Mouse (Mus musculus): ENCODE data around the gene Pid1. TPM values are rescaled to one million over a fixed set of nuclear protein-coding genes. Genes with fewer than 3 reads are reported as not detected.

The Pid1 gene
- polyA plus RNA-seq, 1 experiment from 2014 or later = 49.9 TPM

DNA sequence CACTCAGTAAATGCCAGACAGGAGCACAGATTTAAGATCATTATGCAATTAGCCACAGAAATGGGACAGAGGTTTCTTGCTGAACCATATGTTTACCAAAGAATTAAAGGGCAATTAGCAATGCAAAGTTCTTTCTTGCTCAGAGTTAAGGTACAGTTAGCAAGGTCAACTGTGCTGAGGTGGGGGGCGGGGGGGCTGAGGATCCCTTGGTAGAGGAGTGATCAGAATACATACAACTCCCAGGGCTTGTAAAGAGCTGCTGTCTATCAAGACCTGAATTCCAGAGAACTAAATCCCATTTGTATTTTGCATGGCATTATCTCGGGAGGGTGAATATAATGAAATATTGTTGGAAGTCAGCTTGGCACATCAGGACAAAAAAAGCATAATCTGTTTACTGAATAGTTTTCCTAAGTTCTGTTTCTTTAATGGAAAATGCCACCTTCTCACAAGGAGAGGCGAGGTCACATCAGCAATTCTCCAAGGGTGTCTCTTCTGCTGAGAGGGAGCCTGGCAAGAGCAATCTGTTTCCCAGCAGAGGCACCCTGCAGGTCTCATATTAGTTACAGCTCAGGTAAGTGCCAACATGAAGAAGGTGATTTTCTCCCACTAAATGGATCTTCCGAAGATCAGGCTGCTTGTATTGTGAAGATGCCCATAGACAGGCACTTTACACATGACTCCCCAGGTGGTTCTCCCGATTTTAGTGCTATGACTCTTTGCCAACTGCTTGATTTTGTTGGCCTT lies 306.9 kb downstream of the Pid1 start:
- WGBS = 66% methylated on average over 5 of the region's 5 CpGs
- H3K4me1 ChIP-seq = peaks cover 11% of the 10 kb centered on the region
- H3K27ac ChIP-seq = no peak overlapping the region
- H3K9me3 ChIP-seq = no peaks in the 10 kb centered on the region
- no peak overlapping the region for H3K4me2 ChIP-seq
- H3K4me3 ChIP-seq (replicated peaks) = no peak overlapping the region
- H3K36me3 ChIP-seq (replicated peaks) = no peaks in the 10 kb centered on the region
- H3K27me3 ChIP-seq = no peaks in the 10 kb centered on the region
- no peak overlapping the region for H3K9ac ChIP-seq
- ATAC-seq (ENCODE audit: low FRiP score) = no peak

DNA sequence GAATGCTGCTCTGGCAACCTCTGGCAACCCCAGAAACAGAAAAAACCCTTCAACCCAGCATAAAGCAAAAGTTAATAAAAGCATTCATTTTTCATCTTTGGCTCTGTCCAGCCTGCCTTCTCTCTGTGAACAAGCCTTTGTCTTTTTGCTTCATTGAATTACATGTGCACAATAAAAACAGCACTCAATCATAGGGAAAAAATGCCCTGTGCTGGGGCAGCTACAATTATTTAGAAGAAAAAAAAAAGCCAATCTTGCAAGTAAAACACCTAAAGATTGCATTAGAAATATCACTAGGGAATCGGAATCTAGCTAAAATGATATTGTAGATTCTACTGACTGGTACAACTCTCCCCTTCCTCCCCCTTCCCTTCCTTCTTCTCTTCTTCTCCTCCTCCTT lies 307.7 kb downstream of the Pid1 start:
- Histone ChIP-seq H3K4me3 (replicated peaks) (no peak overlapping the region), H3K36me3 (replicated peaks) (no peaks in the 10 kb centered on the region), H3K9ac (no peak overlapping the region), H3K9me3 (no peaks in the 10 kb centered on the region), H3K4me2 (no peak overlapping the region), H3K27ac (no peak overlapping the region), H3K27me3 (no peaks in the 10 kb centered on the region), H3K4me1 (peaks cover 11% of the 10 kb centered on the region)
- 73% methylated on average over 1 of the region's 1 CpGs for WGBS
- no peak for ATAC-seq (ENCODE audit: low FRiP score)

DNA sequence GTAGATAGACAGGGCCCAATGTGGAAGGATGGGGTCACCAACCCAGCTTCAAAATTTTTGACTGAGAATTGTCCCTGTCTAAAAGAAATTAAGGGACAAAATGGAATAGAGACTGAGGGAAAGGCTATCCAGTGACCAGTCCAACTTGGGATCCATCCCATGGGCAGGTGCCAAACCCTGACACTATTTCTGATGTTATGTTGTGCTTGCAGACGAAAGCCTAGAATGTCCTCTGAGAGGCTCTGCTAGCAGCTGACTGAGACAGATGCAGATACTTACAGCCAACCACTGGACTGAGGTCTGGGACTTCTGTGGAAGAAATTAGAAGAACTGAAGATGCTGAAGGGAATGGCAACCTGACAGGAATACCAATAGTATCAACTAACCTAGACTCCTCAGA lies 338.2 kb downstream of the Pid1 start:
- H3K27me3 ChIP-seq = no peaks in the 10 kb centered on the region
- WGBS = 85% methylated on average over 1 of the region's 1 CpGs
- no peak overlapping the region for H3K4me2 ChIP-seq
- no peak for ATAC-seq (ENCODE audit: low FRiP score)
- H3K4me1 ChIP-seq = no peaks in the 10 kb centered on the region
- no peaks in the 10 kb centered on the region for H3K9me3 ChIP-seq
- H3K36me3 ChIP-seq (replicated peaks) = no peaks in the 10 kb centered on the region
- H3K9ac ChIP-seq = no peak overlapping the region
- no peak overlapping the region for H3K4me3 ChIP-seq (replicated peaks)
- H3K27ac ChIP-seq = no peak overlapping the region

DNA sequence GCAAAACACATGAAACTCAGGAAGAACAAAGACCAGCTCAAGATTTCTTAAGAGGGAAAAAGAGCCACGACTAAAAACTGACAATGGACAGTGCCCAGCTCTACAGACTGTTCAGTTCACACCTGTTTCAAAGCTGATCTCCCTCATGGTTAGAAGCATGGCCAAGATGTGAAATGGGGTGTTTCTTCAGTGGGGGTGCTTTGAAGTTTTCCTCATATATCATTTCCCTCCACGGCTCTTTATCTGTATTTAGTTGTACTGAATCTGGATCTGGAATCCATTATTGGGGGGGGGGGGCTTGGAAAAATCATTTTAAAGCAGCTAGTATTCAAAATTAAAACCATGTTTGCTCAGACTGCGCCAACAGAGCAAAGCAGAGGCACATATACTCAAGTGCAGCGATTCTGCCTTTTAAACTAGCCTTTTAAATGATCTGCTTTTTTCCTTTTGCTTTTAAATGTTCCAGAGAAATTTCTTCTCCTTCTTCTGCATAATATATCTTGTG lies 351.1 kb downstream of the Pid1 start:
- no peaks in the 10 kb centered on the region for H3K4me1 ChIP-seq
- H3K27ac ChIP-seq = no peak overlapping the region
- no peaks in the 10 kb centered on the region for H3K36me3 ChIP-seq (replicated peaks)
- H3K9ac ChIP-seq = no peak overlapping the region
- no peak overlapping the region for H3K4me2 ChIP-seq
- no peaks in the 10 kb centered on the region for H3K27me3 ChIP-seq
- no peaks in the 10 kb centered on the region for H3K9me3 ChIP-seq
- no peak for ATAC-seq (ENCODE audit: low FRiP score)
- 84% methylated on average over 4 of the region's 4 CpGs for WGBS
- no peak overlapping the region for H3K4me3 ChIP-seq (replicated peaks)

DNA sequence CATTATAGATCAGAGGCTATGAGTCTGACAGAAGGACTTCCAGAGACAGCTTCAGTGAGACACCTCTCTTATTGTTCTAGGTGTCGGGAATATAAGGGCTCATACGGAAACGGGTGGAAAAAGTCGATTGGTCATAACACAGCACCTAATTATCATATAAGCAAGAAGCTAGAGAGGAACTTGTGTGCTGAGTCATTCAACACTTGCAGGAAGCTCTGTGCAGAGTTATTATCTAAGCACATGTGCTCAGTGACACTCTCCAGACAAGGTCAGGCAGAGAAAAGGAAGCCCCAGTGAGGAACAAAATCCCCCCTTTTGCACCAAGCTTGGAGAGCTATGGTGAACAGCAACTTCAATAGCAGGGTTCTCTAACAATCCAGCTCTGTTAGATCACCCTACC lies 361.4 kb downstream of the Pid1 start:
- Histone ChIP-seq H3K27ac (no peak overlapping the region), H3K9ac (no peak overlapping the region), H3K36me3 (replicated peaks) (no peaks in the 10 kb centered on the region), H3K4me2 (no peak overlapping the region), H3K27me3 (no peaks in the 10 kb centered on the region), H3K9me3 (no peaks in the 10 kb centered on the region), H3K4me3 (replicated peaks) (no peak overlapping the region), H3K4me1 (no peaks in the 10 kb centered on the region)
- no peak for ATAC-seq (ENCODE audit: low FRiP score)
- WGBS = 94% methylated on average over 4 of the region's 4 CpGs

Small RNA genes within 50 kb of the gene (microRNA-seq; reads per million reads assigned to microRNA genes)
- not detected for gene Mir6353

Measured in forebrain, embryonic 12.5 days (tissue).